Mouse (Mus musculus): ENCODE measurements at regions not wholly inside any gene's neighbourhood (a gene's known extent, or its start where the extent isn't known, plus 50 kb on each side); places are given as distances from the start of the nearest gene placed in this dataset.

DNA sequence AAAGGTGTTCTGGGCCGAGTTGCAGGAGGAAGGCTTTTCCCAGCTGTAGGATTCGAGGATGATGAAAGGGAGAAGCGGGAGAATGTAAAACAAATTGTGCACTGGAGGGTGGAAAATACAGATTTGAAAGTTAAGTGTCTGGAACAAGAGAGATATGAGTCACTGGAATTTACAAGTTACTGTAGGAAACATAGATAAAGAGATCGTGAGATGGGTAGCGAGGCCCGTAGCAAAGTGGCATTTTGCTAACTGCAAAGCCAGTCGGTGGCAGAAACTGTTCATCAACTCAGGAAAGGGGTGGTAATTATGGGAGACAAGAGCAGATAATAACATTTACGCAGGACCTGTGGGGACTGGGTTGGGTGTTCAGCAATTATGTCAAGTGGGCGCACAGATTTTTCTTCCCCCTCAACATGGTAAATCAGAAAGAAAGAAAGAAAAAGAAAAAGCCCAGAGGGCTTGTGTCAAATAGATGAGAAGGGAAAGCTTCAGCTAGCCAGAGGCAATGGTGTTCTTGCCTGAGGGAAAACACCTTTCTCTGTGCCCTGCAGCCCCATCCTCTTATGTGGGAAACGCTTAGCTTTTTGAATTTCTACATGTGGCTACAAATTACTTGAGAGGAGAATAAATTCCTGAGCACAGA is 87.2 kb downstream of the Foxb1 start:
- 66% methylated on average over 10 of the region's 10 CpGs for WGBS
- Histone ChIP-seq H3K4me1 (replicated peaks) (peaks cover 18% of the 10 kb centered on the region), H3K9ac (no peak overlapping the region), H3K4me3 (no peak overlapping the region), H3K27ac (no peak overlapping the region), H3K4me2 (no peak overlapping the region), H3K36me3 (no peaks in the 10 kb centered on the region), H3K9me3 (replicated peaks) (no peaks in the 10 kb centered on the region), H3K27me3 (peaks cover 58% of the 10 kb centered on the region)
- no peak for ATAC-seq (replicated peaks; ENCODE audit: insufficient number of reproducible peaks, insufficient read depth, low FRiP score, low read depth)

DNA sequence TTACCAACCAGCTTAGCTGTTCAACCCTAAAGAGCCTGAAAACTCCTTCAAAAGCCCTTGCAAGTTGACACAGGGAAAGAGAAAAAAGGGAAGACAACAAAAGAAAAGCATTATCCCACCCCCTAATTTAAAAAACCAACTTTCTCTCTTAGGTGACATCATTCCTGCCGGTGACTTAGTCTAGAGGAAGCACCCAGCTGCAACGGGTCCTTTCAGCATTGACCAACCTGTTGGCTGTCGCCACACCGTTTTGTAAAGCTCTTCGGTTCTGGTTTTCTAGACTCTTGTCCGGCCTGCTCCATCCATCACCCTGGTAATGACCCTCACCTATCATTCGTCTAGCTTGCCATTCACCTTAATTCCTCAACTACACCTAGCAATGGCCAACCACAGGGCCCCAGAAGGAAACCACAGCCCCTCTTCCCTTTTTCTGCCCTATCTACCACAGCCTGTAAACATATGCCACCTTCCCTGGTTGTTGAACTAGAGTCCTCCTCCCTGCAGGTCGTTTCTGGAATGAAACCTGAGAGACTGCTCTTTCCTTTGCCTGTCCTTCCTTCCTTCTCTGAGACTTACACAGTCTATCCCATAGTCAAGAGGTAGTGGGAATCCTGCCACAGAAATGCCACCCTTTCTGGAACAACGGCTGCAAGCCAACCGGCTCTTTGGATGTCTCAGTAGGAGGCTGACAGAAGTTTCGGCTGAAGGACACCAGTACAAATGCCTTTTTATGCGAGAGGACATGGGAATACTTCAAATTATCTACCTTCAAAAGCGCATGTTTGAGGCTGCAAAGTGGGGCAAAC is 87.9 kb downstream of the Foxb1 start:
- peaks cover 65% of the 10 kb centered on the region for H3K27me3 ChIP-seq
- H3K9ac ChIP-seq = no peak overlapping the region
- no peak overlapping the region for H3K27ac ChIP-seq
- H3K4me1 ChIP-seq (replicated peaks) = peaks cover 18% of the 10 kb centered on the region
- H3K4me3 ChIP-seq = no peak overlapping the region
- no peak overlapping the region for H3K4me2 ChIP-seq
- ATAC-seq (replicated peaks; ENCODE audit: insufficient number of reproducible peaks, insufficient read depth, low FRiP score, low read depth) = no peak
- WGBS = 64% methylated on average over 13 of the region's 13 CpGs
- H3K36me3 ChIP-seq = no peaks in the 10 kb centered on the region
- no peaks in the 10 kb centered on the region for H3K9me3 ChIP-seq (replicated peaks)

GRCm38 (mm10) chr9:69671199-69671598 is 89.5 kb downstream of the Foxb1 start:
- no peak overlapping the region for H3K27ac ChIP-seq
- no peak for ATAC-seq (replicated peaks; ENCODE audit: insufficient number of reproducible peaks, insufficient read depth, low FRiP score, low read depth)
- 3% methylated on average over 18 of the region's 18 CpGs for WGBS
- H3K9ac ChIP-seq = no peak overlapping the region
- no peaks in the 10 kb centered on the region for H3K9me3 ChIP-seq (replicated peaks)
- H3K27me3 ChIP-seq = peaks cover 71% of the 10 kb centered on the region
- peak overlapping the region; percentile 30 for H3K4me3 ChIP-seq
- no peaks in the 10 kb centered on the region for H3K36me3 ChIP-seq
- H3K4me1 ChIP-seq (replicated peaks) = peaks cover 18% of the 10 kb centered on the region
- H3K4me2 ChIP-seq = peak overlapping the region; percentile 52

DNA sequence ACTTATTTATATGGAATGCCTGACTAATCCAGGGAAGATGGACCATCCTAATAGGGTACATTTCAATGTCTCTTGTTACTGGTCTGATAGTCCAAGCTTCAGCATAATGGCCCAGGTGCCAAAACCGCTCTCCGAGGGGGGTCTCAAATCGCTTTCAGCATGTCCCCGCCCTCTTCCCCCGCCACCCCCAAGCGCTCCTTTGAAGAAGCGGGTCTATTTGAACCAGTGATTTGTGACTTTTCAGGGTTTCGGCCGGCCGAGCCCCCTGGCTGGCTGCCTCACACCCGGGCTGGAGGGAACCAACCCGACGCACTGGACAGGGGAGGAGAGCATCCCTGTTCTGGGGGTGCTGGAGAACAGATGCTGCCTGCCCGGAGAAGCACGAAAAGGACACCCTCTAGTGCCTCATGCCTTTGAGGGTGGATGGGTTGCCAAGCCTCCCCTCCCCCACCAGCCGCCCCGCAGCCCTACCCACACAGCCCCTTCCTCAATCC is 90.1 kb downstream of the Foxb1 start:
- Histone ChIP-seq H3K27ac (no peak overlapping the region), H3K9ac (no peak overlapping the region), H3K9me3 (replicated peaks) (no peaks in the 10 kb centered on the region), H3K36me3 (no peaks in the 10 kb centered on the region), H3K4me1 (replicated peaks) (peaks cover 18% of the 10 kb centered on the region), H3K27me3 (peaks cover 68% of the 10 kb centered on the region), H3K4me2 (peak overlapping the region; percentile 52), H3K4me3 (peak overlapping the region; percentile 30)
- ATAC-seq (replicated peaks; ENCODE audit: insufficient number of reproducible peaks, insufficient read depth, low FRiP score, low read depth) = no peak
- WGBS = under 1% methylated on average over 17 of the region's 17 CpGs

- WGBS = 3% methylated on average over 25 of the region's 25 CpGs
- Histone ChIP-seq H3K27ac (no peak overlapping the region), H3K4me3 (peak overlapping the region; percentile 30), H3K9ac (no peak overlapping the region), H3K4me2 (peak overlapping the region; percentile 26), H3K9me3 (replicated peaks) (no peaks in the 10 kb centered on the region), H3K27me3 (peaks cover 71% of the 10 kb centered on the region), H3K4me1 (replicated peaks) (peaks cover 18% of the 10 kb centered on the region), H3K36me3 (no peaks in the 10 kb centered on the region)
- no peak for ATAC-seq (replicated peaks; ENCODE audit: insufficient number of reproducible peaks, insufficient read depth, low FRiP score, low read depth)
Measured at GRCm38 (mm10) chr9:69669611-69670550, 90.9 kb downstream of the Foxb1 start.

DNA sequence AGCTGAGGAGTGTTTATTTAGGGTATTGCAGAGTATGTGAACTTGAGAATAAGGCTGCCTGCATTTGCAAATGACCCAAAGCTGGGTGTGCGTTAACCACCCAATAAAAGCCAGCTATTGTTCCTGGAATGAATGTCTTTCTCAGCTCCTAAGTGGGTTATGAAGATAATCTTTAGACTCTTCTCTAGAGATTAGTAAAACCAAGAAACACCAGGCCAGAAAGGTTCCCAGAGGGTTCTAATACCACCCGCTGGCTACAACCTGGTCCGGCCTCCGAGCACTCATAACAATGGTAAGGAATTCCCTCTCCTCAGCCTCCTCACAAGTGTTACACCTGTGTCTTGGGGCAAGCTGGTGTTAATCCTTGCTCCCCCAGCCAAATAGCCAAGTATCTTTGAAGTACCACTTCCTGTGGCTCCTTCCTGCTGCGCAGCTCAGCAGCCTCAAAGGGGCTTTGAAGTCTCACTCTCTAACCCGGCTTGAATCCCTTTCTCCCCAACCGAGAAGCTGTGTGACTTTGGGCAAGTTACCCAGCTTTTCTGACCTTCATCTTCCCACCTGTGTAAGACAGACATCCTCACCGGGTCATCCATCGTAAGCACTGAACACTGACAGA is 92.2 kb downstream of the Foxb1 start:
- H3K4me2 ChIP-seq = no peak overlapping the region
- WGBS = 15% methylated on average over 9 of the region's 9 CpGs
- no peak for ATAC-seq (replicated peaks; ENCODE audit: insufficient number of reproducible peaks, insufficient read depth, low FRiP score, low read depth)

DNA sequence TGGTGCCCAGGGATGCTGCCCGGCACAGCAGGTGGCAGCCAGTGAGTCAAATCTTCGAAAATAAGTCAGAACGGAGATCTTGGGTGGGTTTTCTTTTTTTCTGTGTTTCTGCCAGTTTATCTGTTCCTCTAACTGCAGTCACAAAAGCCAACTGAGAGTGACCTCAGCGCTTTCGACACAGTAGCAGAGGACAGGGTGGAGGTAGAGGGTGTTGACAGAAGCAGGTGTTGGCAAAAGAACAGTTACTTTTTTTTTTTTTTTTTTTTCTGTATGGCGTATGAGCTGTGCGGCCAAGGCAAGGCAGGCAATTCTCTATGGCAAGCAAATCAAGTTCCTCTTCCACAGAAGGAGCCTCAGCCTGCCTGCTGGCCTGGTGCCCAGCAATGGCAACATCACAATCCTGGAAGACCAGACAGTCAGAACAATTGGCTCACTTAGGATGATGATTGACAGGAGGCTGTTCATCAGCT is 93.6 kb downstream of the Foxb1 start:
- Histone ChIP-seq H3K36me3 (no peaks in the 10 kb centered on the region), H3K27ac (no peak overlapping the region), H3K9ac (no peak overlapping the region), H3K4me1 (replicated peaks) (peaks cover 18% of the 10 kb centered on the region), H3K4me2 (no peak overlapping the region), H3K27me3 (peaks cover 61% of the 10 kb centered on the region), H3K4me3 (no peak overlapping the region), H3K9me3 (replicated peaks) (no peaks in the 10 kb centered on the region)
- no peak for ATAC-seq (replicated peaks; ENCODE audit: insufficient number of reproducible peaks, insufficient read depth, low FRiP score, low read depth)
- WGBS = 32% methylated on average over 7 of the region's 7 CpGs

More for the DNA sequence above, 92.2 kb downstream of the Foxb1 start:
- H3K27ac ChIP-seq = no peak overlapping the region
- H3K27me3 ChIP-seq = peaks cover 70% of the 10 kb centered on the region
- H3K9ac ChIP-seq = no peak overlapping the region
- H3K9me3 ChIP-seq (replicated peaks) = no peaks in the 10 kb centered on the region
- no peaks in the 10 kb centered on the region for H3K36me3 ChIP-seq
- H3K4me3 ChIP-seq = no peak overlapping the region
- peaks cover 18% of the 10 kb centered on the region for H3K4me1 ChIP-seq (replicated peaks)

GRCm38 (mm10) chr9:69664201-69664600 is 96.5 kb downstream of the Foxb1 start:
- no peaks in the 10 kb centered on the region for H3K4me1 ChIP-seq (replicated peaks)
- H3K4me2 ChIP-seq = no peak overlapping the region
- 76% methylated on average over 3 of the region's 3 CpGs for WGBS
- H3K27ac ChIP-seq = no peak overlapping the region
- H3K9me3 ChIP-seq (replicated peaks) = no peaks in the 10 kb centered on the region
- no peak for ATAC-seq (replicated peaks; ENCODE audit: insufficient number of reproducible peaks, insufficient read depth, low FRiP score, low read depth)
- H3K9ac ChIP-seq = no peak overlapping the region
- no peaks in the 10 kb centered on the region for H3K36me3 ChIP-seq
- H3K4me3 ChIP-seq = no peak overlapping the region
- H3K27me3 ChIP-seq = peaks cover 37% of the 10 kb centered on the region

GRCm38 (mm10) chr9:69662394-69662793 is 98.3 kb downstream of the Foxb1 start:
- Histone ChIP-seq H3K4me3 (no peak overlapping the region), H3K9ac (no peak overlapping the region), H3K27me3 (peaks cover 19% of the 10 kb centered on the region), H3K9me3 (replicated peaks) (no peaks in the 10 kb centered on the region), H3K27ac (no peak overlapping the region), H3K4me1 (replicated peaks) (no peaks in the 10 kb centered on the region), H3K4me2 (no peak overlapping the region), H3K36me3 (no peaks in the 10 kb centered on the region)
- WGBS = 33% methylated on average over 5 of the region's 5 CpGs
- ATAC-seq (replicated peaks; ENCODE audit: insufficient number of reproducible peaks, insufficient read depth, low FRiP score, low read depth) = no peak

- no peak overlapping the region for H3K4me2 ChIP-seq
- no peaks in the 10 kb centered on the region for H3K4me1 ChIP-seq (replicated peaks)
- H3K27me3 ChIP-seq = peaks cover 8% of the 10 kb centered on the region
- H3K4me3 ChIP-seq = no peak overlapping the region
- H3K9me3 ChIP-seq (replicated peaks) = no peaks in the 10 kb centered on the region
- no peak overlapping the region for H3K27ac ChIP-seq
- H3K36me3 ChIP-seq = no peaks in the 10 kb centered on the region
- ATAC-seq (replicated peaks; ENCODE audit: insufficient number of reproducible peaks, insufficient read depth, low FRiP score, low read depth) = no peak
- no peak overlapping the region for H3K9ac ChIP-seq
- WGBS = 81% methylated on average over 4 of the region's 4 CpGs
Measured at GRCm38 (mm10) chr9:69658276-69658675, 102.5 kb downstream of the Foxb1 start.

Data from heart, embryonic 15.5 days (tissue).